Mouse (Mus musculus): Measurements from ENCODE around the gene Alkbh2. TPM values are rescaled to one million over a fixed set of nuclear protein-coding genes. Genes with fewer than 3 reads are reported as not detected.

The Alkbh2 gene
- 11.6 and 12.0 TPM in 2 replicates for polyA plus RNA-seq (2015; fragmentation: Nextera tagmentation; extraction: Ambion mirVana)

GRCm38 (mm10) chr5:114127374-114128349 is at the start of gene Alkbh2:
TSS of gene Alkbh2 (minus strand) at chr5:114128218.
- Histone ChIP-seq H3K9ac (peak within 1 kb of the TSS; percentile 78), H3K27ac (peak within 1 kb of the TSS; percentile 94), H3K4me2 (replicated peaks) (peak within 1 kb of the TSS; percentile 98), H3K4me3 (replicated peaks) (peak within 1 kb of the TSS; percentile 75), H3K4me1 (replicated peaks) (peaks cover 22% of the 10 kb centered on the region; the same call in 1 of the 2 replicates), H3K36me3 (peaks cover 13% of the 10 kb centered on the region; the same call in 1 of the 2 replicates), H3K9me3 (no peaks in the 10 kb centered on the region), H3K27me3 (replicated peaks) (no peaks in the 10 kb centered on the region)
- peak; percentile 29 for ATAC-seq
- under 1% methylated on average over 69 of the region's 69 CpGs for WGBS

- no peak overlapping the region for H3K27ac ChIP-seq
- no peaks in the 10 kb centered on the region for H3K27me3 ChIP-seq (replicated peaks)
- 52% methylated on average over 8 of the region's 8 CpGs for WGBS
- 0 out of 2 replicates have a peak, but pooled peaks cover 5% of the 10 kb centered on the region for H3K4me1 ChIP-seq (replicated peaks)
- no peaks in the 10 kb centered on the region for H3K36me3 ChIP-seq
- peak overlapping the region; percentile 54; the same call in 1 of the 2 replicates for H3K4me3 ChIP-seq (replicated peaks)
- H3K9ac ChIP-seq = peak overlapping the region; percentile 61; the same call in 1 of the 2 replicates
- H3K9me3 ChIP-seq = no peaks in the 10 kb centered on the region
- no peak for ATAC-seq
- peak overlapping the region; percentile 91 for H3K4me2 ChIP-seq (replicated peaks)
These were observed 48.8 kb upstream of the Alkbh2 start for GRCm38 (mm10) chr5:114176548-114177400.

- peak overlapping the region; percentile 54 for H3K4me3 ChIP-seq (replicated peaks)
- H3K4me1 ChIP-seq (replicated peaks) = 0 out of 2 replicates have a peak, but pooled peaks cover 5% of the 10 kb centered on the region
- H3K36me3 ChIP-seq = no peaks in the 10 kb centered on the region
- peak overlapping the region; percentile 33; the same call in 1 of the 2 replicates for H3K27ac ChIP-seq
- H3K27me3 ChIP-seq (replicated peaks) = no peaks in the 10 kb centered on the region
- under 1% methylated on average over 26 of the region's 26 CpGs for WGBS
- ATAC-seq = peak; percentile 98
- peak overlapping the region; percentile 91 for H3K4me2 ChIP-seq (replicated peaks)
- H3K9ac ChIP-seq = peak overlapping the region; percentile 61
- no peaks in the 10 kb centered on the region for H3K9me3 ChIP-seq
These were observed 47.7 kb upstream of the Alkbh2 start for GRCm38 (mm10) chr5:114175596-114176171.

- 16% methylated on average over 16 of the region's 16 CpGs for WGBS
- Histone ChIP-seq H3K9me3 (no peaks in the 10 kb centered on the region), H3K9ac (no peak overlapping the region), H3K4me1 (replicated peaks) (0 out of 2 replicates have a peak, but pooled peaks cover 5% of the 10 kb centered on the region), H3K36me3 (no peaks in the 10 kb centered on the region), H3K27ac (no peak overlapping the region), H3K4me2 (replicated peaks) (peak overlapping the region; percentile 25), H3K27me3 (replicated peaks) (no peaks in the 10 kb centered on the region), H3K4me3 (replicated peaks) (no peak overlapping the region)
- ATAC-seq = no peak
These were observed 46.6 kb upstream of the Alkbh2 start for GRCm38 (mm10) chr5:114174639-114175038.

- ATAC-seq = no peak
- Histone ChIP-seq H3K36me3 (no peaks in the 10 kb centered on the region), H3K27ac (no peak overlapping the region), H3K9me3 (no peaks in the 10 kb centered on the region), H3K4me2 (replicated peaks) (peak overlapping the region; percentile 25), H3K9ac (no peak overlapping the region), H3K4me1 (replicated peaks) (0 out of 2 replicates have a peak, but pooled peaks cover 5% of the 10 kb centered on the region), H3K4me3 (replicated peaks) (no peak overlapping the region), H3K27me3 (replicated peaks) (no peaks in the 10 kb centered on the region)
- WGBS = 22% methylated on average over 16 of the region's 16 CpGs
These were observed 46.0 kb upstream of the Alkbh2 start for GRCm38 (mm10) chr5:114173877-114174581.

- 0 out of 2 replicates have a peak, but pooled peaks cover 5% of the 10 kb centered on the region for H3K4me1 ChIP-seq (replicated peaks)
- no peak overlapping the region for H3K27ac ChIP-seq
- no peak overlapping the region for H3K9ac ChIP-seq
- H3K4me2 ChIP-seq (replicated peaks) = no peak overlapping the region
- no peak overlapping the region for H3K4me3 ChIP-seq (replicated peaks)
- no peaks in the 10 kb centered on the region for H3K27me3 ChIP-seq (replicated peaks)
- no peaks in the 10 kb centered on the region for H3K9me3 ChIP-seq
- 69% methylated on average over 7 of the region's 7 CpGs for WGBS
- H3K36me3 ChIP-seq = no peaks in the 10 kb centered on the region
- ATAC-seq = no peak
These were observed 45.4 kb upstream of the Alkbh2 start for GRCm38 (mm10) chr5:114173458-114173857.

GRCm38 (mm10) chr5:114172936-114173335 is 44.9 kb upstream of the Alkbh2 start:
- no peak for ATAC-seq
- H3K4me2 ChIP-seq (replicated peaks) = no peak overlapping the region
- H3K9me3 ChIP-seq = no peaks in the 10 kb centered on the region
- H3K4me1 ChIP-seq (replicated peaks) = 0 out of 2 replicates have a peak, but pooled peaks cover 5% of the 10 kb centered on the region
- WGBS = 89% methylated on average over 3 of the region's 3 CpGs
- no peaks in the 10 kb centered on the region for H3K27me3 ChIP-seq (replicated peaks)
- H3K36me3 ChIP-seq = no peaks in the 10 kb centered on the region
- no peak overlapping the region for H3K9ac ChIP-seq
- no peak overlapping the region for H3K27ac ChIP-seq
- H3K4me3 ChIP-seq (replicated peaks) = no peak overlapping the region

GRCm38 (mm10) chr5:114170345-114170744 is 42.3 kb upstream of the Alkbh2 start:
- no peaks in the 10 kb centered on the region for H3K9me3 ChIP-seq
- 84% methylated on average over 7 of the region's 7 CpGs for WGBS
- H3K36me3 ChIP-seq = no peaks in the 10 kb centered on the region
- H3K27me3 ChIP-seq (replicated peaks) = no peaks in the 10 kb centered on the region
- H3K27ac ChIP-seq = no peak overlapping the region
- no peaks in the 10 kb centered on the region for H3K4me1 ChIP-seq (replicated peaks)
- no peak overlapping the region for H3K4me2 ChIP-seq (replicated peaks)
- no peak for ATAC-seq
- no peak overlapping the region for H3K4me3 ChIP-seq (replicated peaks)
- H3K9ac ChIP-seq = no peak overlapping the region

- Histone ChIP-seq H3K4me1 (replicated peaks) (no peaks in the 10 kb centered on the region), H3K27ac (no peak overlapping the region), H3K9ac (no peak overlapping the region), H3K4me3 (replicated peaks) (no peak overlapping the region), H3K9me3 (no peaks in the 10 kb centered on the region), H3K27me3 (replicated peaks) (no peaks in the 10 kb centered on the region), H3K4me2 (replicated peaks) (no peak overlapping the region), H3K36me3 (no peaks in the 10 kb centered on the region)
- WGBS = 53% methylated on average over 6 of the region's 6 CpGs
- ATAC-seq = no peak
These were observed 35.2 kb upstream of the Alkbh2 start for GRCm38 (mm10) chr5:114163117-114163696.

- ATAC-seq = no peak
- Histone ChIP-seq H3K4me1 (replicated peaks) (no peaks in the 10 kb centered on the region), H3K4me2 (replicated peaks) (no peak overlapping the region), H3K36me3 (no peaks in the 10 kb centered on the region), H3K27ac (no peak overlapping the region), H3K4me3 (replicated peaks) (no peak overlapping the region), H3K9ac (no peak overlapping the region), H3K27me3 (replicated peaks) (no peaks in the 10 kb centered on the region), H3K9me3 (no peaks in the 10 kb centered on the region)
- WGBS = 53% methylated on average over 12 of the region's 12 CpGs
These were observed 34.2 kb upstream of the Alkbh2 start for GRCm38 (mm10) chr5:114162106-114162815.
